Mouse (Mus musculus) ES-E14 (cell line): ENCODE results near the gene Vangl1. TPM values are rescaled to one million over a fixed set of nuclear protein-coding genes. Genes with fewer than 3 reads are reported as not detected.

Source experiments
- DNase-seq: peaks from one replicate; pipeline ENCODE4 v3.0.0-alpha.2; 2013; ENCODE audit warnings: low read depth, low spot score
- H3K27ac ChIP-seq: 2 replicates; pipeline ENCODE4 v1.5.1; 2012; ENCODE audit warnings: low read depth, mild to moderate bottlenecking, low read length, moderate library complexity, mixed read lengths; ENCODE audit not compliant: poor library complexity, insufficient read depth, severe bottlenecking
- H3K36me3 ChIP-seq: 2 replicates; pipeline ENCODE4 v1.6.1; 2012; ENCODE audit warnings: mild to moderate bottlenecking, low read length, moderate library complexity, mixed read lengths; ENCODE audit not compliant: control insufficient read depth, poor library complexity, insufficient read depth, severe bottlenecking
- H3K4me1 ChIP-seq, 2 experiments: fragments of 150-350 bp in 1 of 2; sonication (generic) in 1 of 2; 2 replicates each; pipeline ENCODE4 v1.6.1; 2012; ENCODE audit warnings: low read length in 2 of 2, mild to moderate bottlenecking in 1 of 2, mixed read lengths in 1 of 2; ENCODE audit not compliant: control insufficient read depth in 2 of 2, insufficient read depth in 2 of 2, poor library complexity in 1 of 2
- H3K4me3 ChIP-seq, 2 experiments: fragments of 150-350 bp in 1 of 2; sonication (generic) in 1 of 2; 2 replicates each; pipeline ENCODE4 v1.5.1; 2012; ENCODE audit warnings: low read length in 2 of 2, low read depth in 1 of 2, mild to moderate bottlenecking in 1 of 2, mixed read lengths in 1 of 2; ENCODE audit not compliant: insufficient read depth in 1 of 2, poor library complexity in 1 of 2, severe bottlenecking in 1 of 2
- H3K9ac ChIP-seq: 2 replicates; pipeline ENCODE4 v1.6.1; 2012; ENCODE audit warnings: low read depth, mild to moderate bottlenecking, low read length, mixed read lengths; ENCODE audit not compliant: poor library complexity, insufficient read depth, severe bottlenecking
- H3K9me3 ChIP-seq: fragments of 150-350 bp; sonication (generic); 2 replicates; pipeline ENCODE4 v1.6.1; 2012; ENCODE audit warnings: low read depth, mild to moderate bottlenecking, low read length; ENCODE audit not compliant: control insufficient read depth, insufficient read depth
- CHD2 ChIP-seq: IDR thresholded peaks from 2 replicates; pipeline ENCODE4 v1.6.1; 2014; ENCODE audit warnings: mild to moderate bottlenecking, low read depth, low read length, inconsistent platforms
- HCFC1 ChIP-seq: IDR thresholded peaks from 2 replicates; pipeline ENCODE4 v1.6.1; 2012; ENCODE audit warnings: low read length, inconsistent platforms, borderline replicate concordance; ENCODE audit not compliant: insufficient read depth
- MAFK ChIP-seq: IDR thresholded peaks from 2 replicates; pipeline ENCODE4 v1.6.1; 2014; ENCODE audit warnings: mild to moderate bottlenecking, low read depth, low read length, inconsistent platforms; ENCODE audit not compliant: insufficient read depth
- ZC3H11A ChIP-seq: IDR thresholded peaks from 2 replicates; pipeline ENCODE4 v1.6.1; 2012; ENCODE audit warnings: low read depth, mild to moderate bottlenecking, inconsistent platforms, low read length, borderline replicate concordance
- ZNF384 ChIP-seq: IDR thresholded peaks from 2 replicates; pipeline ENCODE4 v1.6.1; 2012; ENCODE audit warnings: low read depth, low read length, inconsistent platforms
- in situ Hi-C, 2 experiments: fragments of 600-800 bp; cut with MboI; formaldehyde crosslinking; loops; one replicate each; pipeline ENCODE4 v1.15.1; 2025; ENCODE audit warnings: low sequenced_read_pairs in 2 of 2, inconsistent platforms in 1 of 2; ENCODE audit not compliant: unreplicated experiment in 2 of 2
- total RNA-seq: library from RNA; depleted of rRNA; stranded (reverse); fragments of 300-350 nt; gene quantifications from 2 replicates; pipeline ENCODE4 v1.2.3, GENCODE M21; 2012

Vangl1 gene
- total RNA-seq, 1 experiment = 119 TPM

- in situ Hi-C loops = no loop called here
- Histone ChIP-seq H3K27ac (no peak overlapping the region), H3K9me3 (no peaks in the 10 kb centered on the region), H3K36me3 (no peaks in the 10 kb centered on the region), H3K4me3 (no peak overlapping the region), H3K4me1 (peaks cover under 1 to 5% of the 10 kb centered on the region in 2 experiments; a peak in 1 of 4 replicates), H3K9ac (no peak overlapping the region)
- TF ChIP-seq ZNF384 (no peak), HCFC1 (no peak), MAFK (no peak), CHD2 (no peak), ZC3H11A (no peak)
- DNase-seq = no peak
Measured at GRCm38 (mm10) chr3:102131627-102132324, 72.7 kb downstream of the Vangl1 start.

GRCm38 (mm10) chr3:102130478-102130877, 74.0 kb downstream of the Vangl1 start:
- peak; percentile 41 for DNase-seq
- H3K36me3 ChIP-seq = no peaks in the 10 kb centered on the region
- TF ChIP-seq MAFK (no peak), ZC3H11A (peak; percentile 18; the same call in 1 of the 2 replicates)
- H3K4me3 ChIP-seq = no peak overlapping the region
- H3K9me3 ChIP-seq = no peaks in the 10 kb centered on the region
- H3K27ac ChIP-seq = no peak overlapping the region
- no peaks in the 10 kb centered on the region for H3K4me1 ChIP-seq
- in situ Hi-C loops = no loop called here
- H3K9ac ChIP-seq = no peak overlapping the region

- H3K27ac ChIP-seq = no peak overlapping the region
- in situ Hi-C loops = loop anchor here in 1 of 2 experiments (10.0 kb wide), 1 partner anchor 117 kb away; no protein-coding TSS in a partner anchor
- H3K9me3 ChIP-seq = no peaks in the 10 kb centered on the region
- no peaks in the 10 kb centered on the region for H3K4me1 ChIP-seq
- TF ChIP-seq CHD2 (no peak), MAFK (no peak), ZC3H11A (no peak), HCFC1 (no peak), ZNF384 (no peak)
- no peak overlapping the region for H3K9ac ChIP-seq
- no peak for DNase-seq
- no peaks in the 10 kb centered on the region for H3K36me3 ChIP-seq
- H3K4me3 ChIP-seq = no peak overlapping the region
Measured at GRCm38 (mm10) chr3:102128242-102128641, 76.3 kb downstream of the Vangl1 start.

- Histone ChIP-seq H3K27ac (no peak overlapping the region), H3K9me3 (no peaks in the 10 kb centered on the region), H3K4me1 (no peaks in the 10 kb centered on the region), H3K36me3 (no peaks in the 10 kb centered on the region), H3K9ac (no peak overlapping the region), H3K4me3 (no peak overlapping the region)
- DNase-seq = no peak
- TF ChIP-seq HCFC1 (no peak), MAFK (no peak), CHD2 (no peak), ZNF384 (no peak), ZC3H11A (no peak)
- in situ Hi-C loops = loop anchor here in 1 of 2 experiments (10.0 kb wide), 1 partner anchor 118 kb away; no protein-coding TSS in a partner anchor
Measured at GRCm38 (mm10) chr3:102127114-102127513, 77.4 kb downstream of the Vangl1 start.

GRCm38 (mm10) chr3:102125546-102125945, 78.9 kb downstream of the Vangl1 start:
- Histone ChIP-seq H3K9me3 (no peaks in the 10 kb centered on the region), H3K9ac (no peak overlapping the region), H3K36me3 (no peaks in the 10 kb centered on the region), H3K4me1 (no peaks in the 10 kb centered on the region), H3K4me3 (no peak overlapping the region), H3K27ac (no peak overlapping the region)
- in situ Hi-C loops = loop anchor here in 1 of 2 experiments (10.0 kb wide), 1 partner anchor 119 kb away; no protein-coding TSS in a partner anchor
- DNase-seq = no peak
- TF ChIP-seq MAFK (no peak), ZNF384 (no peak), ZC3H11A (no peak), CHD2 (no peak), HCFC1 (no peak)
